Mouse (Mus musculus): ENCODE data around the gene Gper1. TPM values are rescaled to one million over a fixed set of nuclear protein-coding genes. Genes with fewer than 3 reads are reported as not detected.
"Not testable (repeated sequence)": the region's sequence is repeated elsewhere in the genome, so short reads cannot be mapped to it uniquely, and the experiment has no call there.

The Gper1 gene
- total RNA-seq, 2 experiments from 2014 or later = 1.7 to 2.0 TPM

DNA sequence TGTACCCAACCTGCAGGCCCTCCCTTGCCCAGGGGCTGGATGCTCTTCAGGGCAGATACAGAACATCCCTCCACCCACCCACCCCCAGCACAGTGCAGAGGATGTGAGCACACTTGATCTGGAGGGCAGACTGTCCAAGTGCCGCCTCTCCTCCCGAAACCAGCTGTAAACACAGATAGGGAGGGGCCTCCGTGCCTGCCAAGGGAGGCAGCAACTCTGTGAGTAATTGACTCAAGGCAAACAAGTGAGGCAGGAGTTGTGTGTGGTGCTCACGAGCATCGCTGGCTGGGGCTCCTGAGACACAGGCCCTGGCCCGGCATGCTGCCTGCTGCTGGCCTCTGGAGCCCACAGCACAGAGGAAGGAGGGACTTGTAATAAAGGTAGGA, 33.3 kb upstream of the Gper1 start:
- intact Hi-C loops (cut with DNase I) = no loop called here
- peak; percentile 72 to 76 for DNase-seq

DNA sequence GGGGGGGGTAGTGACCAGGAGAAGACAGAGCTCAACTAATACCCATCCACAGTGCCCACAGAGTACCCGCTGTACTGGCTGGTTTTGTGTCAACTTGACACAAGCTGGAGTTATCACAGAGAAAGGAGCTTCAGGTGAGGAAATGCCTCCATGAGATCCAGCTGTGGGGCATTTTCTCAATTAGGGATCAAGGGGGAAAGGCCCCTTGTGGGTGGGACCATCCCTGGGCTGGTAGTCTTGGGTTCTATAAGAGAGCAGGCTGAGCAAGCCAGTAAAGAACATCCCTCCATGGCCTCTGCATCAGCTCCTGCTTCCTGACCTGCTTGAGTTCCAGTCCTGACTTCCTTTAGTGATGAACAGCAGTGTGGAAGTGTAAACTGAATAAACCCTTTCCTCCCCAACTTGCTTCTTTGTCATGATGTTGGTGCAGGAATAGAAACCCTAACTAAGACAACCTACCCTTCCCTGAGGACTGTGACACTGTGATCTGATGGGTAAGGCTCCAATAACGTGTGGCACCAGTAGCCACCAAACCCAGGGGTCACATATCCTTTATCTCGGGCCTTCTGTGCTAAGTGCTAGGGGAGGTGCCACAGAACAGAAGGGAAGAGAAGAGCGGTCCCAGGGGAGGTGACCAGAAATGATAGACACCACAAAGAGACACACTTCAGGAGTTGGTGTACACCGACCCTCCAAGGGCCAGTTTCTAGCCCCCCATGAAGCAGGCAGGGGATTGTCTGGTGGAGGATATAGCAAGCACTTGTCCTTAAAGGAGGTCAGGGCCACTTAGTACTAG, 32.4 kb upstream of the Gper1 start:
- DNase-seq; intact Hi-C loops (cut with DNase I): not testable (repeated sequence)

DNA sequence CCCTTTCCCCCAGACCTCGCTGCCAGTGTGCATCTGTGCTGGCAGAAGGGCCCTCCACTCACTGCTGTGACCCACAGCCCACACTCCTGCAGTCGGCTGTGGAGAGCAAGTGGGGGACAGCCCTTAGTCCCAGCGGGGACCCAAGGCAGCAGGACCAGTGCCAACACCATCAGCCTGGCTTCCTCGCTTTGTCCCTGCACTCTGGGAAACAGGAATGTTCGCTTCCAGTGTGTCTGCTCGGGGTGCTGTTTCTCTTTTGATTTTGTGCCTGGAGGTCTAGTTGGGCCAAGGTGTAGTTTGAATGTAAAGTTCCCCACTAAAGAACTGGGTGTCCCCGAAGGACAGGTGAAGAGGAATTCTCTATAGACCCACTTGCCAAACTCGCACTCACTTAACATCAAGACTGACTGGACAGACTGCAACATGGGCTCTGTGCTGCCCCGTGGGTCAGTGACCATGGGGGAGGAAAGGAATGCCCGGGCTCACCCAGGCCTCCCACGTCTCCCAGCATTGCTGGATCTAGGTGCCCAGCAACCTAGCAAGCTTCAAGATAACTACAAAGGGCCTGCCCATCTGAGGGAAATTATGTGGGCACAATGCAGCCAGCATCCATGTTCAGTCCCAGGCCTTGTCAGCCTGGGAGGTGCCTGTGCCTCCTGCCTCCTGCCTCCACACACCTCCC, 31.5 kb upstream of the Gper1 start:
- DNase-seq = peak in 1 of 2 experiments; percentile 54
- intact Hi-C loops (cut with DNase I) = no loop called here

- no peak for DNase-seq
- intact Hi-C loops (cut with DNase I) = no loop called here
These were observed 30.4 kb upstream of the Gper1 start for GRCm38 (mm10) chr5:139392219-139393196.

DNA sequence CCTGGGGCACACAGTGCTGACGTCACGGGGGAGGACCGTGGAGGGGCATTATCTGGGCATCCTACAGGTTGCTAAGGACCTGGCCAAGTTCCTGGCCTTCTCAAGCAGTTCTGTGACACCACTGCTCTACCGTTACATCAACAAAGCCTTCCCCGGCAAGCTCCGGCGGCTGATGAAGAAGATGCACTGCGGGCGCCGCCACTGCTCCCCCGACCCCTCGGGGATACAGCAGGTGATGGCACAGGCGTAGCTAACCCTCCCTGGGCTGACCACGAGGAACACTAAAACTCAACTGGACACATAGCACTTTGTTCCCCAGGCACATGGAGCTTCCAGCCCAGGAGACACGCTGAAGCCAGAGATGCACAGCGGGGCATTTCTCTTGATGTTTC, 29.8 kb upstream of the Gper1 start:
- DNase-seq = no peak
- intact Hi-C loops (cut with DNase I) = no loop called here

- intact Hi-C loops (cut with DNase I) = no loop called here
These were observed 28.6 kb upstream of the Gper1 start for GRCm38 (mm10) chr5:139394399-139394798.

GRCm38 (mm10) chr5:139395528-139395927, 27.4 kb upstream of the Gper1 start:
- no peak for DNase-seq
- intact Hi-C loops (cut with DNase I) = no loop called here

More at GRCm38 (mm10) chr5:139394399-139394798, 28.6 kb upstream of the Gper1 start:
- DNase-seq = no peak

- no peak for DNase-seq
- intact Hi-C loops (cut with DNase I) = no loop called here
These were observed 25.5 kb upstream of the Gper1 start for GRCm38 (mm10) chr5:139397359-139397916.

DNA sequence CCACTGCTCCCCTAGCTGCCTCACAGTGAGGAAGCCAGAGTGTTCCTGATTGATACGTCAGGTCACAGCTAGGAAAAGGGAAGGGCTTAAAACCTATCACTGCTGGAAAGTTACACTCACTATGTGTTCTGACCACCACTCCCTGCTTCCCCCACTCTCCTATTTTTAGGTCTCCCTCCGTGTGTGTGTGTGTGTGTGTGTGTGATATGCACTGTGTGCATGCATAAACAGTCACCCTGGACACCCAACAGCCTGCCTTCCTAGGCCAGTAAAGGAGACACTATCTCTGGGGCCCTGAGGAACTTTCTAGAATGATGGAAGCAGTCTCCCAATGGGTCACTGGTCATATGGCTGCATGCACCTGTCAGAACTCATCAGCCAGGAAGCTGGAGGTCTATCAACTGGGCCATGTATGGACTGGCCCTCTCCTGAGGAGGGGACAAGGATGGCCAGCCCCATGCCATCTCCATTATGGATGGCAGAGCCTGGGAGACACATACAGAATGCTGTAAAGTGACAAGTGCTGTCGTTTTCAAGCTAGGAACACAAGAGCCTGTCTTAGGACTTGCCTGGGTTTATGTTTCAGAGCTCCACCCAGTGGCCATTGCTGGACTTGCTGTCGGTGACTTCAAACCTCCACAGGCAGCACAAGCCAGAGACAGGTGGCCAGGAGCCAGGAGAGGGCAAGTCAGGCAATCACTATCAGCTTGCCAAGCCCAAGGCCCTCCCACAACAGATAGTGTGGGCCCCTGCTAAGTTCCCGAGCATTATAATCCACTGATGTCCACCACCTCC, 24.8 kb upstream of the Gper1 start:
- intact Hi-C loops (cut with DNase I) = loop anchor here (1.0 kb wide), 1 partner anchor 34 kb away; no protein-coding TSS in a partner anchor
- peak; percentile 94 to 96 for DNase-seq

- intact Hi-C loops (cut with DNase I) = loop anchor here (1.0 kb wide), 1 partner anchor 34 kb away; no protein-coding TSS in a partner anchor
These were observed 24.2 kb upstream of the Gper1 start for GRCm38 (mm10) chr5:139398786-139399185.

DNA sequence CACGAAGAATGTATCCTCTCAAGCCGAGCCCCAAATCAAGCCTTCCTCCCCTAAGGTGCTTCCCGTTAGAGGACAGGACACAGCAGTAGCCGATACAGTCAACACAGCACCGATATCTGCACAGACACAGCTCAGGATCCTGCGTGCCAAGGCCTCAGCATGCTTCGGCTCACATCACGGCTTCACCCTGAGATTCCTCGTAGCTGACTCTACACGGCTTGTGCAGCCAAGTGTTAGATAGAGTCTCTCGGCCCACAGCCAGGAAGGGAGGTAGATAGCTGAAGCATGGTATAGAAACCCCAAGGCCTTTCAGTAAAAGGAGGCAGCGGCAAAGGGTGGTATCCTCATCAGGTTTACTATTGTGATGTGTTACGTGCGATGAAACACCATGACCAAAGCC, 23.0 kb upstream of the Gper1 start:
- no peak for DNase-seq
- intact Hi-C loops (cut with DNase I) = loop anchor here (10.0 kb wide), 1 partner anchor 395 kb away; the partner anchor contains the start of gene Mafk

More at GRCm38 (mm10) chr5:139398786-139399185, 24.2 kb upstream of the Gper1 start:
- DNase-seq = no peak

DNA sequence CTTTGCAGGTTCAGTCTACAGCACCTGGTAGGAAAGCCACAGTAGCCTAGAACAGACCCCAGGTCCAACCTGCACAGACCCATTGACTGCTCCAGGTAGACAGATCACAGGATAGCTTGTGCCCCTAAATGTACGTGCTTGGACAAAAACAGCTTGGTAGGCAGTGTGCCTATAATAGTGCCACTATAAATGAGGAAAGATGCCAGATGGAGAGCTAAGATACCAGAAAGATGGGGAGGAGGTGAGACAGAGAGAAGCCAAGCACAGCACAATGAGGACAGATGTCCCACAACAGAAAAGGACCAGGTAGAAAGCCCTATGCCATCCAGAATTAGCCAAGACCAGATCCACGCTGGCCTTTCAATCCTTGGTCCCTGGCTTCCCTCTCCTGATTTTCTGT, 20.8 kb upstream of the Gper1 start:
- intact Hi-C loops (cut with DNase I) = loop anchor here (10.0 kb wide), 1 partner anchor 393 kb away; the partner anchor contains the start of gene Mafk
- no peak for DNase-seq

GRCm38 (mm10) chr5:139403692-139404260, 19.2 kb upstream of the Gper1 start:
- no peak for DNase-seq
- intact Hi-C loops (cut with DNase I) = loop anchor here (10.0 kb wide), 1 partner anchor 391 kb away; the partner anchor contains the start of gene Mafk

DNA sequence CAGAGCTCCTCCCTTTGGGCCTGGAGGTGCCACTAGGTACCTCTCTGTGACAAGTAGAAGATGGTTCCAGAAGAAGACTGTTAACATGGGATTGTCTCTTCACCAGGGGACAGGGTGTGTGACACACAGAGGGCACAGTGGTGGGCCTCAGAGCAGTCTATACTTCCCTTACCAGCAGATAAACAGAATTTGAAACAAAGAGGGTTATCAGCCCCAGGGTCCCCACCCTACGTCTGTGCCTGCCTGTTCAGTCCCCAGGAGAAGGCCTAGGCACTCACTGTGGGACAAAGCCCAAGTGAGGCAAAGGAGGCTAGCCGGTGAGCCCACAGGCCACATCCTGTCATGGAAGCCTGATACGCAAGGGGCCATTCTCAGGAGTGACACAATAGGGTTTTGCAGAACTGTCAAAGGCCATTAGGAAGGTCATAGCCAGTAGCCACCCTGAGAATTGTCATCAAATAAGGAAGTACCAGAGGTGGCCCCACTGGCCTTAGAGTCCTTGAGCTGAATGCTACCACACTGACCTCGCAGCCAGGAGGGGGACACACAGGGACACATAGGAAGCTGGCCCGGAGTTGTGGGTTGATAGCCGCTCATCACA, 18.1 kb upstream of the Gper1 start, which contains the start of gene C130050O18Rik:
TSS of gene C130050O18Rik (plus strand) at position 480 of the 601 bp plus-strand sequence.
- DNase-seq = no peak
- intact Hi-C loops (cut with DNase I) = loop anchor here (10.0 kb wide), 1 partner anchor 390 kb away; the partner anchor contains the start of gene Mafk

- DNase-seq = no peak
- intact Hi-C loops (cut with DNase I) = loop anchor here (10.0 kb wide), 1 partner anchor 389 kb away; the partner anchor contains the start of gene Mafk
These were observed 17.5 kb upstream of the Gper1 start for GRCm38 (mm10) chr5:139405478-139405877.

DNA sequence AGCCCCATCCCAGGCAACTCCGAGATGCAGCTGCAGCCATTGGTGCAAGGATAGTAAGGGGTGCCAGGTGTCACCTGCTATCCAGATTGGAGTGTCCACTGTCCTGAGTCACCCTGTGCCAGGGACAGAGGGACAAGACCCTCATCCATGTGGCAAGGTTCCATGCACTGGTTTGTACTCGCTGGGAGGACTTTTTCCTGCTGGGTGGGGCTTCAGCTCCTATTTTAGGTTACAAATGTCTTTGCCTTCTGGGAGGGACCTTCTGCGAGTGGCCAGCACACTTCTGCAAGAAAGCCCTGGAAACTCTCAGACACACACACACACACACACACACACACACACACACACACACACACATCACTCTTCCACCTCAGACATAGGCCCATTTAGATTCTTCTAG, 17.0 kb upstream of the Gper1 start:
- intact Hi-C loops (cut with DNase I) = loop anchor here (10.0 kb wide), 1 partner anchor 389 kb away; the partner anchor contains the start of gene Mafk
- no peak for DNase-seq

DNA sequence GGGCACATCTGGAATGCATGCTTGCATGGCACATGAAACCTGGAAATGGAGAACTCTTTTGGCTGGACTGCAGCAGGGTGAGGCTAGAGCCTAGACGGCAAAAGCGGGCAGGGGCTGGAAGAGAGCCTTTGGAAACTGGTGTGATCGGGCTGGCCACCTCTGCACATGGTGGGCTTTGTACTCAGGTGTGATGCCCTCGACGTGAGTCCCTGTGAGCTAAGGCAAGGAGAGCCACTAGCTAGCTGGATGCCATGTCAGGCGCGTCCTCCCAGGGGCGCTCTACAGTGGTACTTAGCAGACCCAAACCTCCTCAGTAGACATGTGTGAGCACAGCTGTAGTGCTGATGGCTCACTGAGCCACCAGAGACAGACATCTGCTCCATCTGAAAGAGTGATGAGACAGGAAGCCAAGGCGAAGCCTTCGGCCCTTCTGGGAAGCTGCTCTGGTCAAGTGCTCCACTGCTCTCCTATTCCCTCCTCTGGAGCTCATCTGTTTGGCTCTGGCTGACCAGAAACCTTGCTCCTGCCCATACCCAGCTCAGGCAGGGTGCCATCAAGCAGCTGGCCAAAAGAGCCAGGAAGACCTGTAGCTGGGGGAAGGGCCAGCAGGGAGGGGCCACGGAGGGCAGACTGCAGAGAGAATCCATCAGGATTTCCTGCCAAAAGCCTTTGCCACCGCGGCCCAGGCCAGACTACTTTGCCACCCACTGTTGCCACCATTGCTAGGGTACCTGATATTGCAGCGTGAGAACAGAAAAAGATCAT, 15.6 kb upstream of the Gper1 start:
- DNase-seq = no peak
- intact Hi-C loops (cut with DNase I) = loop anchor here (10.0 kb wide), 1 partner anchor 387 kb away; the partner anchor contains the start of gene Mafk
